Mouse (Mus musculus) forebrain, embryonic 15.5 days (tissue): ENCODE measurements around the gene Srgap1. TPM values are rescaled to one million over a fixed set of nuclear protein-coding genes. Genes with fewer than 3 reads are reported as not detected.

Source experiments
- ATAC-seq: fragments of 200-750 bp; cut with Nextera tagmentation; replicated peaks from 2 replicates; pipeline ENCODE4 v1.8.0; 2017; ENCODE audit warnings: mild to moderate bottlenecking, moderate TSS enrichment, moderate library complexity
- H3K27ac ChIP-seq: fragments of 300-500 bp; sonication (generic); replicated peaks from 2 replicates; pipeline ENCODE4 v1.5.1; 2015; ENCODE audit warnings: mild to moderate bottlenecking, inconsistent platforms
- H3K27me3 ChIP-seq: fragments of 300-500 bp; sonication (generic); 2 replicates; pipeline ENCODE4 v1.6.1; 2015; ENCODE audit warnings: inconsistent platforms
- H3K36me3 ChIP-seq: fragments of 300-500 bp; sonication (generic); 2 replicates; pipeline ENCODE4 v1.6.1; 2015; ENCODE audit warnings: mild to moderate bottlenecking, inconsistent platforms
- H3K4me1 ChIP-seq: fragments of 300-500 bp; sonication (generic); 2 replicates; pipeline ENCODE4 v1.6.1; 2015; ENCODE audit warnings: inconsistent platforms
- H3K4me2 ChIP-seq: fragments of 300-500 bp; sonication (generic); replicated peaks from 2 replicates; pipeline ENCODE4 v1.6.1; 2015; ENCODE audit warnings: mild to moderate bottlenecking, inconsistent platforms
- H3K4me3 ChIP-seq: fragments of 300-500 bp; sonication (generic); 2 replicates; pipeline ENCODE4 v1.5.1; 2015; ENCODE audit warnings: mild to moderate bottlenecking, inconsistent platforms
- H3K9ac ChIP-seq: fragments of 300-500 bp; sonication (generic); replicated peaks from 2 replicates; pipeline ENCODE4 v1.6.1; 2015; ENCODE audit warnings: mild to moderate bottlenecking, inconsistent platforms
- H3K9me3 ChIP-seq: fragments of 300-500 bp; sonication (generic); 2 replicates; pipeline ENCODE4 v1.6.1; 2016; ENCODE audit warnings: inconsistent platforms
- whole genome bisulfite sequencing: fragments of 180-500 bp; shearing (Covaris S2); methylation state at CpG from one replicate; pipeline ENCODE4 v1.1.7; 2015; ENCODE audit warnings: mixed read lengths; 5-methylcytosine and 5-hydroxymethylcytosine counted together
- polyA plus RNA-seq: library from polyadenylated mRNA; unstranded; fragments of >200 nt; fragmentation: Nextera tagmentation; extraction: Ambion mirVana; gene quantifications from 2 replicates; pipeline ENCODE4 v1.2.1, GENCODE M21; 2015

Gene Srgap1
- polyA plus RNA-seq, 1 experiment from 2014 or later: 34.7 TPM

- H3K9ac ChIP-seq: no peak overlapping the region
- no peak for ATAC-seq
- 94% methylated on average over 10 of the region's 10 CpGs for WGBS
- H3K4me2 ChIP-seq: no peak overlapping the region
- H3K4me3 ChIP-seq: no peak overlapping the region
- no peaks in the 10 kb centered on the region for H3K27me3 ChIP-seq
- H3K27ac ChIP-seq: no peak overlapping the region
- no peaks in the 10 kb centered on the region for H3K9me3 ChIP-seq
- no peaks in the 10 kb centered on the region for H3K36me3 ChIP-seq
- 0 out of 2 replicates have a peak, but pooled peaks cover 5% of the 10 kb centered on the region for H3K4me1 ChIP-seq
Measured at GRCm38 (mm10) chr10:121984887-121985286, 62.2 kb downstream of the Srgap1 start.

GRCm38 (mm10) chr10:121983993-121984610 is 63.0 kb downstream of the Srgap1 start:
- Histone ChIP-seq H3K4me1 (0 out of 2 replicates have a peak, but pooled peaks cover 5% of the 10 kb centered on the region), H3K27me3 (no peaks in the 10 kb centered on the region), H3K4me3 (no peak overlapping the region), H3K4me2 (no peak overlapping the region), H3K9ac (no peak overlapping the region), H3K9me3 (no peaks in the 10 kb centered on the region), H3K27ac (no peak overlapping the region), H3K36me3 (no peaks in the 10 kb centered on the region)
- 81% methylated on average over 10 of the region's 10 CpGs for WGBS
- no peak for ATAC-seq

GRCm38 (mm10) chr10:121975330-121975729 is 71.8 kb downstream of the Srgap1 start:
- Histone ChIP-seq H3K9me3 (no peaks in the 10 kb centered on the region), H3K9ac (no peak overlapping the region), H3K36me3 (no peaks in the 10 kb centered on the region), H3K27ac (no peak overlapping the region), H3K4me3 (no peak overlapping the region), H3K27me3 (no peaks in the 10 kb centered on the region), H3K4me1 (peaks cover 22% of the 10 kb centered on the region), H3K4me2 (no peak overlapping the region)
- 93% methylated on average over 6 of the region's 6 CpGs for WGBS
- no peak for ATAC-seq

DNA sequence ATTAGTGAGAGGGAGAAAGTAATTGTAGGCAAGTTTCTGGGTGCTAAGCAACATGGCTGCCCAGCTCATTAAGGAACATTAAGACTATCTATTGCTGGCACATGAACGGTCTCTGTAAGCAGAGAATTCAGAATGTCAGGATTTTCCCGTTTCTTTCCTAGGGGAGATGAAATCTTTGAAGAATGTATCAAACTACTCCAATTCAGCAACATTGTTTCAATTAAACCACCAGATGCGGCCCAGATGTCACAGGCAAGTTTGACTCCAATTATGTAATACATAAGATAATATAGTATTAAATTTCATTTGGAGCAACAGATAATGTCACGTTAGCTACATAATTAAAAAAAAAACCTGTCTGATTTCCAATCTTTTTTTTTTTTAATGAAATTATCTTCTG is 72.5 kb downstream of the Srgap1 start:
- Histone ChIP-seq H3K27me3 (no peaks in the 10 kb centered on the region), H3K36me3 (no peaks in the 10 kb centered on the region), H3K27ac (no peak overlapping the region), H3K4me1 (peaks cover 25% of the 10 kb centered on the region), H3K9ac (no peak overlapping the region), H3K4me2 (no peak overlapping the region), H3K4me3 (no peak overlapping the region), H3K9me3 (no peaks in the 10 kb centered on the region)
- no peak for ATAC-seq
- 69% methylated on average over 4 of the region's 4 CpGs for WGBS

DNA sequence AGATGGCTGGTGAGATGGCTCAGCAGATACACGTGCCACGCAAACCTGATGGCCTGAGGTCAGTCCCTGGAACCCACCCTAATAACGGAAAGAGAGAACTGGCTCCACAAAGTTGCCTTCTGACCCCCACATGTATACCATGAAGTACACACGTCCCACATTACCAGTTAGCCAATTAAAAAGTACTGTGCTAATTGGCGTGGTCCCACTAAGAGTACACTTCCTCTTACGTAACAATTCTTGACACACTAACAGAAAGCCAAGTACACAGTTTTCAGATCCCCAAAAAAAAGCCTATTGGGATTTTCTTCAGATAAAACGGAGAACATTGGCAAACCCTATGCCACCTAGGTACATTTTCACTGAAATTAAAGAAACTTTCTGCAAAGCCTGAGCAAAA is 73.8 kb downstream of the Srgap1 start:
- no peaks in the 10 kb centered on the region for H3K27me3 ChIP-seq
- H3K4me2 ChIP-seq: no peak overlapping the region
- peaks cover 29% of the 10 kb centered on the region for H3K4me1 ChIP-seq
- no peaks in the 10 kb centered on the region for H3K36me3 ChIP-seq
- H3K9me3 ChIP-seq: no peaks in the 10 kb centered on the region
- H3K4me3 ChIP-seq: no peak overlapping the region
- H3K9ac ChIP-seq: no peak overlapping the region
- ATAC-seq: no peak
- WGBS: 90% methylated on average over 7 of the region's 7 CpGs
- no peak overlapping the region for H3K27ac ChIP-seq

DNA sequence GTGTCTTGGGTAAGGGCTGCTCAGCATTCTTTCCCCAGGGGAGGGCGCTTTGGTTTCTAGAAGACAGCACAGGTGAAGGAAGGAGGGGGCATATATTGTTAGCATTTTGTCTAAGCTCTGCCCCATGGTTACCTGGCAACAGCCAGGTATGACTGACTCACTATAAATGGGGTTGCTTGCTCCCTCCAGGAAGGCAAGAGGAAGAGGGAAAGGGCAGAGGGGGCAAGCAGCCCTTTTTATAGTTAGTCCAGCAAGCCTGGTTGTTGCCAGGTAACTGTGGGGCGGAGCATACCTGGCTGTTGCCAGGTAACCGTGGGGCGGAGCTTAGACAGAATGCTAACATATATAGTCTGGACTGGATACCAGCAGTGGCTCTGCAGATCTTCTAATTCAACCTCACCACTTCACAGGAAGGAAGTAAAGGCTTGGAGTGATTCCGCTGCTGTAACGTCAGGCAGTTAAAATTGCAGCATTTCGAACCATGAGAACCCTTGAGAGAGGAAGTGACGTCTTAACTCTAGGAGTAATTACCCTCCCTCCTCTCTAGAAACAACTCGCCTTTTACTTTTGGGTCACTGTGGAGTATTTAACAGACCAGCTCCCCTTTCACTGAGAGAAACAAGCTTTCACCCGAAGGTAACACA is 74.7 kb downstream of the Srgap1 start:
- Histone ChIP-seq H3K4me1 (peaks cover 29% of the 10 kb centered on the region), H3K36me3 (no peaks in the 10 kb centered on the region)
- WGBS: 84% methylated on average over 10 of the region's 10 CpGs

GRCm38 (mm10) chr10:121971658-121972057 is 75.5 kb downstream of the Srgap1 start:
- WGBS: 55% methylated on average over 8 of the region's 8 CpGs
- ATAC-seq: no peak
- no peak overlapping the region for H3K27ac ChIP-seq

More for the DNA sequence above, 74.7 kb downstream of the Srgap1 start:
- H3K9me3 ChIP-seq: no peaks in the 10 kb centered on the region
- no peak overlapping the region for H3K27ac ChIP-seq
- H3K4me2 ChIP-seq: no peak overlapping the region
- no peak overlapping the region for H3K9ac ChIP-seq
- H3K27me3 ChIP-seq: no peaks in the 10 kb centered on the region
- ATAC-seq: no peak
- H3K4me3 ChIP-seq: no peak overlapping the region

GRCm38 (mm10) chr10:121970912-121971311 is 76.2 kb downstream of the Srgap1 start:
- ATAC-seq: no peak
- no peak overlapping the region for H3K9ac ChIP-seq
- no peaks in the 10 kb centered on the region for H3K36me3 ChIP-seq
- WGBS: 61% methylated on average over 6 of the region's 6 CpGs
- H3K27ac ChIP-seq: no peak overlapping the region
- H3K27me3 ChIP-seq: no peaks in the 10 kb centered on the region
- H3K4me2 ChIP-seq: no peak overlapping the region
- peaks cover 20% of the 10 kb centered on the region for H3K4me1 ChIP-seq
- no peaks in the 10 kb centered on the region for H3K9me3 ChIP-seq
- H3K4me3 ChIP-seq: no peak overlapping the region

More at GRCm38 (mm10) chr10:121971658-121972057, 75.5 kb downstream of the Srgap1 start:
- Histone ChIP-seq H3K27me3 (no peaks in the 10 kb centered on the region), H3K36me3 (no peaks in the 10 kb centered on the region), H3K4me2 (no peak overlapping the region), H3K4me3 (no peak overlapping the region), H3K4me1 (peaks cover 27% of the 10 kb centered on the region), H3K9ac (no peak overlapping the region), H3K9me3 (no peaks in the 10 kb centered on the region)

GRCm38 (mm10) chr10:121964114-121964513 is 83.0 kb downstream of the Srgap1 start:
- H3K36me3 ChIP-seq: no peaks in the 10 kb centered on the region
- no peak overlapping the region for H3K9ac ChIP-seq
- no peak overlapping the region for H3K27ac ChIP-seq
- WGBS: 80% methylated on average over 10 of the region's 10 CpGs
- no peaks in the 10 kb centered on the region for H3K27me3 ChIP-seq
- H3K9me3 ChIP-seq: no peaks in the 10 kb centered on the region
- ATAC-seq: no peak
- peaks cover 7% of the 10 kb centered on the region; the same call in 1 of the 2 replicates for H3K4me1 ChIP-seq
- H3K4me3 ChIP-seq: no peak overlapping the region
- H3K4me2 ChIP-seq: no peak overlapping the region

- H3K9ac ChIP-seq: no peak overlapping the region
- no peaks in the 10 kb centered on the region for H3K27me3 ChIP-seq
- no peak overlapping the region for H3K27ac ChIP-seq
- 0 out of 2 replicates have a peak, but pooled peaks cover 6% of the 10 kb centered on the region for H3K4me1 ChIP-seq
- no peaks in the 10 kb centered on the region for H3K36me3 ChIP-seq
- ATAC-seq: no peak
- H3K4me2 ChIP-seq: no peak overlapping the region
- no peak overlapping the region for H3K4me3 ChIP-seq
- WGBS: 87% methylated on average over 4 of the region's 4 CpGs
- no peaks in the 10 kb centered on the region for H3K9me3 ChIP-seq
Measured at GRCm38 (mm10) chr10:121962053-121962452, 85.1 kb downstream of the Srgap1 start.

DNA sequence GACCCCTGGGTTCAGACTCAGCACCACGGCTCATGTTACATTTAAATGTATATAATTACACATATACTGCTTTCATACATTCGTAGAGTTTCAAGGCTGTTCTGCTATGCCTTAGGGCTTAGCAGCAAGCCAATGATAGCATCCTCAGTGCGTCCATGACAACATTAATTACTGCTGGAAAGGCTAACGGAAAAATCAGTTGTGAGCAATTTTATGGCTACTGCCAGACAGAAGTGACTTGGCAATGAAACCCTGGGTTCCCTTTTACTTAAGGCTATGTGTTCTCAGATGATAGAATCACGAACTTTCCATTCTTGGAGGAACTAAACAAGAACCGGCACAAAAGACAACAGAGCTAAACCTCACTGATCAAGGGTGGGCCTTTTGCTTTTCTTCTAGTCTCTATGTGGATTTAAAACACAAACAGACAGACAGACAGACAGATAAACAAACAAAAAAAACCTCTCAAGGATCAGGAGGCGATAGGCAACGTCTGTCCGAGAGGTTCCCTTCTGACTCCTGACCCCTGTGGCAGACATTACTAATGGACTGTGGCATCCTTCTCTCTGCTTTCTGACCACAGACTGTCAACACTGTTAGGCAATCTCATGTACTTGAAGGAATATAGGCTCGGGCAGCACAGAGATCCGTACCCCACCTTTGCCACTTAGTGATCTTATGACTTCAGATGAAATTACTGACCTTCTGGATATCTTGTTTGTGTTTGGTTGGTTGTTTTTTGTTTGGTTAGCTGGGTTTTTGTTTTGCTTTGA is 85.8 kb downstream of the Srgap1 start:
- no peak for ATAC-seq
- H3K4me2 ChIP-seq: no peak overlapping the region
- no peaks in the 10 kb centered on the region for H3K27me3 ChIP-seq
- no peak overlapping the region for H3K27ac ChIP-seq
- no peaks in the 10 kb centered on the region for H3K9me3 ChIP-seq
- no peak overlapping the region for H3K9ac ChIP-seq
- no peaks in the 10 kb centered on the region for H3K36me3 ChIP-seq
- WGBS: 74% methylated on average over 11 of the region's 11 CpGs
- H3K4me1 ChIP-seq: peaks cover 14% of the 10 kb centered on the region
- H3K4me3 ChIP-seq: no peak overlapping the region

- Histone ChIP-seq H3K27ac (0 out of 2 replicates have a peak overlapping the region, but pooled peaks have one; percentile 2), H3K9me3 (no peaks in the 10 kb centered on the region), H3K9ac (no peak overlapping the region), H3K4me2 (no peak overlapping the region), H3K36me3 (no peaks in the 10 kb centered on the region), H3K4me3 (no peak overlapping the region), H3K27me3 (no peaks in the 10 kb centered on the region), H3K4me1 (peaks cover 32% of the 10 kb centered on the region)
- 66% methylated on average over 8 of the region's 8 CpGs for WGBS
- ATAC-seq: no peak
Measured at GRCm38 (mm10) chr10:121958741-121959140, 88.4 kb downstream of the Srgap1 start.
